Mouse (Mus musculus) telencephalon, adult 2 months (tissue): ENCODE results near the gene Rhox4d.
"Not testable (repeated sequence)": the region's sequence is repeated elsewhere in the genome, so short reads cannot be mapped to it uniquely, and the experiment has no call there.

Source experiments
- DNase-seq: peaks from one replicate; pipeline ENCODE4 v3.0.0-alpha.2; 2011; ENCODE audit warnings: low read depth, low spot score

The Rhox4d gene

DNA sequence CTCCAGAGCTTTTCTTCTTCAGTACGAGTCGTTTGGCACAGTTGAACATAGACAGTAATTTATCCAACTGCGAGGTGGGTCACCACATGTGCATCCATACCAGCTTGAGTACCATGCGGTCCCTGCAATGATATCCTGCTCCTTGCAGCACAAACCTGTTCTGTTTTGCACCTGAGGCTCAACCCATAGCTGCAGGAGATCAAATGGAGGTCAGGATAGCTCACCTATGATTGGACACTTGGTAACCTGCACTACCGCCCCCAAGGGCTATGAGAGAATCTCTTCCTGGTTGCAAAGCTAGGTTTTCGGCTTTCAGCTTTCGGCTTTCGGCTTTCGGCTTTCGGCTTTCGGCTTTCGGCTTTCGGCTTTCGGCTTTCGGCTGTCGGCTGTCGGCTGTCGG is at the start of gene Rhox4d:
Rhox4d (plus strand) TSS at position 301 of the 400 bp plus-strand sequence.
- DNase-seq = not testable (repeated sequence)

GRCm38 (mm10) chrX:37480037-37480436 is 34.1 kb upstream of the Rhox4d start, which contains the start of gene Rhox4c:
TSS of gene Rhox4c (plus strand) at chrX:37480337.
- DNase-seq = not testable (repeated sequence)

DNA sequence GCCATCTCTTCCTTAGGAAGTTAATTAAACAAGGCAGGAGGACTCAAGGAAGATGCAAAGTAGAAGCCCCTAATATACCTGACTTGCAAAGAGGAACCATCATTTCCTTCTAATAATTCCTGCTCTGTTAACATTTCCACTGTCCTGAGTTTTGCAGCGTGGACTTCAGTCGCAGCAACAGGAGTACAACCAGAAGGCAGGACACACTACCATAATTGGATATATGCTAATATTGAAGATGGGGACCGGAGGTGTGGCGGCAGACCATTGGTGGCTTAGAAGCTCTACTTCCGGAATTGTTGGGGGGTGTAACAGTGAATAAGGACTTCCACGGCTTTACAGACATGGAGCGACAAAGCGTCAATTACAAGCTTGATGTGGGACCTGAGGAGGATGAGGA is 16.0 kb downstream of the Rhox4d start, which contains the start of gene Rhox2e:
Rhox2e (plus strand) TSS at position 301 of the 400 bp plus-strand sequence.
- DNase-seq = not testable (repeated sequence)

- not testable (repeated sequence) for DNase-seq
Observed at GRCm38 (mm10) chrX:37541719-37542118, 27.6 kb downstream of the Rhox4d start, which contains the start of gene Rhox3e. TSS of gene Rhox3e (plus strand) at chrX:37542019.

GRCm38 (mm10) chrX:37557112-37557511 is 43.0 kb downstream of the Rhox4d start, which contains the start of gene Rhox4e:
TSS of gene Rhox4e (plus strand) at chrX:37557412.
- DNase-seq = not testable (repeated sequence)
